Mouse (Mus musculus): ENCODE results near the gene Clic5.

Gene Clic5

DNA sequence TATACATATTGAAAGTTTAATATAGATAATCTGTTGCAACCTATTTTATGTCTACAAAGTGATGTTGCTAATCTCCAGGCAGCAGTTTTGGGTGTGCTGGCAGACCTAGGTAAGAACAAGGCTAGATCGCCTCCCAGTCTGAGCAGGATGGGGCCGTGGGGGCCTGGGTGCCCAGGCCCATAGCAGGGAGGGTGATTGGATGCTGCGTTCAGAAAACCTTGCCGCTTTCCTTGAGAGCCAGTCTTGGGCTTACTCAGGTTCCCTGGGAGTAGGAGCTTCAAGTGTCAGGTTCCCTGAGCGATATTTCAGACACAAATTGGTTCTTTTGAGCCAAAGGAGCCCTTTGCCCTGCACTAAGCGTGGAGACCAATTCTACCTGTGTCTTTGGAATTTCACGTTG, 1.9 kb downstream of the Clic5 start:
- no peak for DNase-seq (ENCODE audit: extremely low read depth, insufficient read length, low spot score)

- no peak for DNase-seq (ENCODE audit: extremely low read depth, insufficient read length, low spot score)
These were observed 4.6 kb downstream of the Clic5 start for GRCm38 (mm10) chr17:44192981-44193380.

DNA sequence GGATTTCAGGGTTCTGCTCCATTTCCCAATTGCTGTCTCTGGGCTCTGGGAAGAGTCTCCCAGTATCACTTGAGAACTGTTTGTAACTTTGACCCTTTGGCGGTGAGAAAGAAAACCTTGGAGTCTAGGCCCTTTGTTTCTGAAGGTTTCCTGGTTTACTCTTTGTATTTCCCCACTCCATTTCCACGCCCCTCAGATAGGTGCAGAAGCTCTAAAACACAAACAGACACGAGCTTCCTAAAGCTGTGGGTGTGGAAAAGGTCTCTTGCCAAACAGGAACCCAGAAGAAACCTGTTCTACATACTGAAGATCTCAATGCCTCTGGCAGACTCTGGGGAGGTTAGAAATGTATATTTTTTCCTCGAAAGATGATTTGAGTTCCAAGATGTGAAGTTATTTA, 10.8 kb downstream of the Clic5 start:
- no peak for DNase-seq (ENCODE audit: extremely low read depth, insufficient read length, low spot score)

- no peak for DNase-seq (ENCODE audit: extremely low read depth, insufficient read length, low spot score)
These were observed 14.6 kb downstream of the Clic5 start for GRCm38 (mm10) chr17:44202952-44203351.

- no peak for DNase-seq (ENCODE audit: extremely low read depth, insufficient read length, low spot score)
These were observed 16.4 kb downstream of the Clic5 start for GRCm38 (mm10) chr17:44204787-44205186.

- no peak for DNase-seq (ENCODE audit: extremely low read depth, insufficient read length, low spot score)
These were observed 17.2 kb downstream of the Clic5 start for GRCm38 (mm10) chr17:44205562-44205961.

- DNase-seq (ENCODE audit: extremely low read depth, insufficient read length, low spot score), result no peak
These were observed 20.5 kb downstream of the Clic5 start for GRCm38 (mm10) chr17:44208900-44209299.

- DNase-seq (ENCODE audit: extremely low read depth, insufficient read length, low spot score), result no peak
These were observed 24.7 kb downstream of the Clic5 start for GRCm38 (mm10) chr17:44212960-44213619.

DNA sequence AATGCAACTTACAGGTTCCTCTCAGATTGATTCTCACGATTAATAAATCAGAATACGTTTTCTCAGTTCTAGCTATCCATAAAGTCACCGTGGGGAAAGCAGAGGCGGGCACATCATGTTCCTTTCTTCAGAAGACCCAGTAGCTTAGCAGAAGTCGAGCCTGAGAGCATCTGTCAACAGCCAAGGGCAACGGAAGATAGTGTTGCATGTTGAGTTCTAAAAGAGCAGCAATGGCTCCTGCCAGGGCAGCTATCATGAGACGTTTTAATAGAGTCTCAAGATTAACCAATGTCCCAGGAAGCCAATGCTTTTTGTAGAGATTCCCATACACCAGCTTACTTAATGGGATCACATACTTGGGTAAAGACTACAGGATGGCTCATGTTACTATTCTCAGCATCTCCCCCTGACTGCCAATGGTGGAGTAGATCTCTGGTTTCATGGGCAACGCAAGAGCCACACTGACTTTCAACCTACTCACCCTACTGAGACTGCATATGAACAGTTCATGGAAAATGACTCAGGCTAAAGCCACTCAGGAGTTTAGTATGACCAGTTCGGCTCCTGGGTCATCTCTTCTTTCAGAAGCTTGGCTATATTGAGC, 26.9 kb downstream of the Clic5 start:
- no peak for DNase-seq (ENCODE audit: extremely low read depth, insufficient read length, low spot score)

GRCm38 (mm10) chr17:44217185-44217584, 28.8 kb downstream of the Clic5 start:
- DNase-seq (ENCODE audit: extremely low read depth, insufficient read length, low spot score), result no peak

DNA sequence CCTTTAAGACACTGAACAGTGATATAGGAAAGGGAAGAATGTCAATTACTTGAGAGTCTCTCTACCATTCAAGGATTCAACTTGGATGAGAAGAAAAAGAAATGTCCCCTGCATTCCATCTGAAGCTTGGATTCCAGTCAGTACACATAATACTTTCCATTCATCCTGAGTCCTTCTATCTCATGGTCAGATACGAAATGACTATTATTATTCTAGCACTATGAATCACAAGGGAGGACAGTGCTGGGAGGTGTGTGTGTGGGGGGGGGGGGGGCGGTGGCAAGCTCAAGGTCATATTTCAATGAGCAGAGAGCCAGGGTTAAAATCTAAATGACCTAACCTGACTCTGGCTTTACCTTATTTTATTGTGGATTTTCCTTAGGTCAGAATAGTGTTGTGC, 31.6 kb downstream of the Clic5 start:
- no peak for DNase-seq (ENCODE audit: extremely low read depth, insufficient read length, low spot score)

DNA sequence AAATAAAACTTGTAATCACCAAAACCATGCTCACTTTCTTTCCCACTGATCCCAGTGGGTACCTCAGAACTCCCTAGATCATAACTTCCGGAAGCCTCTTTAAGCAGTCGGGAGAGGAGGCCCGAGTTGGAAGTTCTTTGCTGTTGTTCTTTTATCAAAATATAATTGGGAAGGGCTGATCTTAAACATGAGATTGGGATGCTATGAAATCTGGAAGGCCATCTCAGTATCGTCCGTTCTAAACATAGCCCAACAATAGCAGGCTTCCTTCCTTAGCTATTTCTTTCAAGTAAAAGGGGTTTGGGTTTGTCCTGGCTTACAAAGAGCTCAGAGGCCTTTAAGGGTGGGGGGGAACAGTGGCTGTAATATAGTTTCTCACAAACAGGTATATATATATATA, 40.0 kb downstream of the Clic5 start:
- no peak for DNase-seq (ENCODE audit: extremely low read depth, insufficient read length, low spot score)

- no peak for DNase-seq (ENCODE audit: extremely low read depth, insufficient read length, low spot score)
These were observed 41.7 kb downstream of the Clic5 start for GRCm38 (mm10) chr17:44230083-44230482.

- DNase-seq (ENCODE audit: extremely low read depth, insufficient read length, low spot score), result peak; percentile 16
These were observed 50.8 kb downstream of the Clic5 start for GRCm38 (mm10) chr17:44239030-44239721.

DNA sequence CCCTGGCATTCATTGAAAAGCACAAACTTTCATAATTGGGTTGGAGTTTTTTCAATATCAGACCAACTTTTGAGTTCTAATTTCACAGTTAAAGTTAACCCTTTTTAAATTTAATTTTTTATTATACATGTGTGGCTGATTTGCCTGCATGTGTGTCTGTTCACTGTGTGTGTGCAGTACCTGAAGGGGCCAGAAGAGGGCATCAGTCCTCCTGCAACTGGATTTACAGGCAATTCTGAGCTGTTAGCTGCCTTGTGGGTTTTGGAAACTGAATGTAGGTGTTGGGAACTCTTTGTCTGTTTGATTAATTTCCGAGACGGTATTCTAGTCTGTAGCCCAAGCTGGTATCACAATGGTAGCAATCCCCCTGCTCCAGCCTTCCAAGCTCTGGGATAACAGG, 52.4 kb downstream of the Clic5 start:
- no peak for DNase-seq (ENCODE audit: extremely low read depth, insufficient read length, low spot score)

DNA sequence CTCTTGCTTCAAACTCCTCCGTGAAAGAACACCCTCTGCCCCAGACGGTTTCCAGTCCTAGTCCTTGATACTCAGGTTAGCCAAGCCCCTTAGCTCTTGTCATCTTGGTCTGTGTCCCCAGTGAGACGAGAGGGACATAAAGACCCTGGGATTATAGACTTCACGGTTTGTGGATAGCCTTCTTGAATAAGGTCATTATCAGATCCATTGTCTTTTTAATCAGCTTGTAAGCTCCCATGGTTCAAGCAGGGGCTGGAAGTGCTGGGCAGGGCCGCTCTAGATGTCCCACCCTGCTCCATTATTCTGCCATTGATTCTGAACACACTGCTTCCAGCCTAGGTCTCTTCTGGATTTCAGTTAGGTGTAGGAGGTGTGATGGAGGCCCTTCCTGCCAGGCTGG, 55.7 kb downstream of the Clic5 start:
- DNase-seq (ENCODE audit: extremely low read depth, insufficient read length, low spot score), result no peak

- no peak for DNase-seq (ENCODE audit: extremely low read depth, insufficient read length, low spot score)
These were observed 56.2 kb downstream of the Clic5 start for GRCm38 (mm10) chr17:44244625-44245024.

GRCm38 (mm10) chr17:44246153-44246700, 57.8 kb downstream of the Clic5 start:
- DNase-seq (ENCODE audit: extremely low read depth, insufficient read length, low spot score), result no peak

DNA sequence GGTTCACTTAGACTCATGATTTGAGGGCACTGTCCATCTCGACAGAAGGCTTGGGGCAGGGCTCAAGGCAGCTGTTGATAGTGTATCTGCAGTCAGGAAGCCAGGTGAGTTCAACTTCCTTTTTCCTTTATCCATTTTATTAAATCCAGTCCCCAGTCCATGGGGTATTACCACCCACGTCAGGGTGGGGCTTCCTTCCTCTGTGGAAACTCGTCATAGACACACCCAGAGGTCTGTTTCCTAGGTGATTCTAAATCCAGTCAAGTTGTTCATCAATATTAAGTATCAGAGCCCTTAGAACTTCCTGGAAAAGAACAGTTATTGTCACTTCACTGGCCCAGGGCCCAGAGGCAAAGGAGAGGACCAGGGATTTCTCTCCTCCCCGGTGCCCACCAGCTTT, 61.2 kb downstream of the Clic5 start:
- no peak for DNase-seq (ENCODE audit: extremely low read depth, insufficient read length, low spot score)

GRCm38 (mm10) chr17:44252653-44253052, 64.3 kb downstream of the Clic5 start:
- DNase-seq (ENCODE audit: extremely low read depth, insufficient read length, low spot score), result no peak

DNA sequence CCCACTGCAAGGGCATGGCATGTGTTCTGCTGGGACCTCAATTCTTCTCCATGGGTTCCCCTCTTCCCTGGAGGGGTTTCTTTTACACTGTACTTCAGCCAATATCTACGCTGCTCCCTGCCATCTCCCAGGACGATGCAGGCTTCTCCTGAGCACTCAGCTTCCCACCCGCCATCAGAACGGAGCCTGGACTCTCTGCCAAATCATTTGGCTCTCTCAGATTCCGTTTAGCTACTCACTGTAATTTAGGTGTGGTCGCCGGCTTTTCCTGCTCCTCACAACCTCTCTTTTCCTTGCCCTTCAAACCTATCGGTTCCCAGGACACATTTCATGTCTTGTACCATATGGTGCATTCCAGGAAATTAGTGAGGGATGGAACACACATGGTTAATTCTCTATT, 66.3 kb downstream of the Clic5 start:
- DNase-seq (ENCODE audit: extremely low read depth, insufficient read length, low spot score), result no peak

- DNase-seq (ENCODE audit: extremely low read depth, insufficient read length, low spot score), result peak; percentile 60
These were observed 68.2 kb downstream of the Clic5 start for GRCm38 (mm10) chr17:44256583-44256982.

Data from 3134 (cell line).